In the genomic region with DNA sequence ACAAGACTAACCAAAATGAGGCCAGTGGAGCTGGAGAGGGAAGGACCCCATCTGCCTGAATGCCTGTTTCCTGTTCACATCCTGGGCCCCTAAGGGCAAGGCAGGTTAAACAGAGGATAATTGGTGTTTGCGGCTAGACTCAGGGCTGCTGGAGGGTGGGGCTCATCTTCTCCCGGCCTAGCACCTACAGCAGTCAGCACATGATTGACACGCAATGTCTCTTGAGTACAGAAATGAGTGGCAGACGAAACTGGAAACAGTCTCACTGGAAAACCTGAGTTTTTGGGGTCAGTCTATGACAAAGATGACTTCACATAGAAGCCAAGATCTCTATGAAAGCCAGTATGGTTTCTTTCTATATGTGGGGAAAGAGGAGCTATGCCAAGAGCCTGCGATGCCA, we compare ENCODE assay signal across 23 mouse cellular contexts.
DNase-seq lines count a peak whose midpoint lies in the region; ATAC-seq lines count a peak whose summit lies in the region.
"Had no signal": no experiment of that assay in that cellular context is flagged by ENCODE, and none has a peak within 500 bp of the region (broad histone marks: within the 10 kb centered on the region; RNA-seq: fewer than 3 reads in every experiment).

No protein-coding gene starts in this region.

- H3K9ac ChIP-seq in hindbrain, embryonic 11.5 days (ENCODE audit: low read depth, low read length) = no peak overlapping the region
- no peak overlapping the region for H3K9ac ChIP-seq in forebrain, embryonic 13.5 days
- H3K9ac ChIP-seq: forebrain, postnatal 0 days; hindbrain, embryonic 13.5 days; limb, embryonic 13.5 days; liver, postnatal 0 days; midbrain, embryonic 13.5 days; neural tube, embryonic 15.5 days; stomach, embryonic 15.5 days had no signal

- no peak overlapping the region for H3K4me3 ChIP-seq in heart, embryonic 10.5 days
- no peak overlapping the region for H3K4me3 ChIP-seq in hindbrain, embryonic 10.5 days
- H3K4me3 ChIP-seq in hindbrain, embryonic 11.5 days (ENCODE audit: low read depth, low read length) = no peak overlapping the region
- no peak overlapping the region for H3K4me3 ChIP-seq in forebrain, embryonic 13.5 days
- H3K4me3 ChIP-seq: erythroblast, embryonic 14.5 days; hindbrain, embryonic 13.5 days; layer of hippocampus, adult 2 months; limb, embryonic 13.5 days; megakaryocyte, embryonic 14.5 days; midbrain, embryonic 13.5 days; neural tube, embryonic 15.5 days; stomach, embryonic 15.5 days had no signal

- no peak for ATAC-seq in hindbrain, embryonic 11.5 days (ENCODE audit: low FRiP score)
- peak; percentile 49 for ATAC-seq in inflammation-experienced regulatory T-cells, adult 6 months
- no peak for ATAC-seq in forebrain, embryonic 13.5 days
- ATAC-seq: forebrain, postnatal 0 days; liver, postnatal 0 days had no signal

- no peaks in the 10 kb centered on the region for H3K9me3 ChIP-seq in heart, embryonic 10.5 days
- H3K9me3 ChIP-seq in hindbrain, embryonic 10.5 days = peaks cover 6% of the 10 kb centered on the region; the same call in 1 of the 2 replicates
- H3K9me3 ChIP-seq in hindbrain, embryonic 11.5 days (ENCODE audit: control insufficient read depth, low read length) = peaks cover 3% of the 10 kb centered on the region; the same call in 1 of the 2 replicates
- H3K9me3 ChIP-seq in forebrain, embryonic 13.5 days (replicated peaks) = 0 out of 2 replicates have a peak, but pooled peaks cover 4% of the 10 kb centered on the region
- H3K9me3 ChIP-seq: limb, embryonic 13.5 days; neural tube, embryonic 15.5 days; stomach, embryonic 15.5 days had no signal

- no peaks in the 10 kb centered on the region for H3K36me3 ChIP-seq in heart, embryonic 10.5 days
- H3K36me3 ChIP-seq in hindbrain, embryonic 10.5 days = no peaks in the 10 kb centered on the region
- no peaks in the 10 kb centered on the region for H3K36me3 ChIP-seq in hindbrain, embryonic 11.5 days (ENCODE audit: control insufficient read depth, insufficient read depth, low read length)
- no peaks in the 10 kb centered on the region for H3K36me3 ChIP-seq in forebrain, embryonic 13.5 days (ENCODE audit: poor library complexity, severe bottlenecking)
- H3K36me3 ChIP-seq: hindbrain, embryonic 13.5 days; limb, embryonic 13.5 days; midbrain, embryonic 13.5 days; neural tube, embryonic 15.5 days; stomach, embryonic 15.5 days had no signal

- no peak overlapping the region for H3K4me2 ChIP-seq in hindbrain, embryonic 11.5 days (replicated peaks; ENCODE audit: low read depth, low read length)
- H3K4me2 ChIP-seq in forebrain, embryonic 13.5 days = no peak overlapping the region
- H3K4me2 ChIP-seq: hindbrain, embryonic 13.5 days; midbrain, embryonic 13.5 days; stomach, embryonic 15.5 days had no signal

- H3K27me3 ChIP-seq in heart, embryonic 10.5 days (ENCODE audit: insufficient read depth, poor library complexity, severe bottlenecking) = peaks cover 16% of the 10 kb centered on the region; the same call in 1 of the 2 replicates
- no peaks in the 10 kb centered on the region for H3K27me3 ChIP-seq in hindbrain, embryonic 10.5 days (ENCODE audit: insufficient read depth, poor library complexity, severe bottlenecking)
- no peaks in the 10 kb centered on the region for H3K27me3 ChIP-seq in hindbrain, embryonic 11.5 days (ENCODE audit: control insufficient read depth, insufficient read depth, low read length)
- no peaks in the 10 kb centered on the region for H3K27me3 ChIP-seq in forebrain, embryonic 13.5 days
- H3K27me3 ChIP-seq: hindbrain, embryonic 13.5 days; limb, embryonic 13.5 days; neural tube, embryonic 15.5 days; stomach, embryonic 15.5 days had no signal

- H3K27ac ChIP-seq in heart, embryonic 10.5 days = peak overlapping the region; percentile 7; the same call in 1 of the 2 replicates
- H3K27ac ChIP-seq in hindbrain, embryonic 10.5 days = peak overlapping the region; percentile 87
- no peak overlapping the region for H3K27ac ChIP-seq in hindbrain, embryonic 11.5 days (ENCODE audit: low read depth, low read length)
- no peak overlapping the region for H3K27ac ChIP-seq in forebrain, embryonic 13.5 days
- H3K27ac ChIP-seq: hindbrain, embryonic 13.5 days; layer of hippocampus, adult 2 months; limb, embryonic 13.5 days; midbrain, embryonic 13.5 days; neural tube, embryonic 15.5 days; stomach, embryonic 15.5 days had no signal

- H3K4me1 ChIP-seq in heart, embryonic 10.5 days = peaks cover 27% of the 10 kb centered on the region
- peaks cover 45% of the 10 kb centered on the region for H3K4me1 ChIP-seq in hindbrain, embryonic 10.5 days (replicated peaks)
- H3K4me1 ChIP-seq in hindbrain, embryonic 11.5 days (replicated peaks; ENCODE audit: control insufficient read depth, insufficient read depth, low read length) = peaks cover 8% of the 10 kb centered on the region; the same call in 1 of the 2 replicates
- peaks cover 36% of the 10 kb centered on the region for H3K4me1 ChIP-seq in forebrain, embryonic 13.5 days

- WGBS in heart, embryonic 10.5 days = 67% methylated on average over 5 of the region's 5 CpGs
- 70% methylated on average over 5 of the region's 5 CpGs for WGBS in hindbrain, embryonic 10.5 days
- 75% methylated on average over 5 of the region's 5 CpGs for WGBS in hindbrain, embryonic 11.5 days
- WGBS in forebrain, embryonic 13.5 days = 84% methylated on average over 5 of the region's 5 CpGs

- DNase-seq in heart, embryonic 10.5 days (ENCODE audit: low spot score) = no peak
- no peak for DNase-seq in heart, adult 8-10 months (ENCODE audit: low spot score)
- no peak for DNase-seq in hindbrain, embryonic 10.5 days (ENCODE audit: low spot score)
- DNase-seq in hindbrain, embryonic 11.5 days (ENCODE audit: low spot score) = no peak
- peak; percentile 5 for DNase-seq in R1 (ENCODE audit: low read depth, low spot score)
- no peak for DNase-seq in layer of hippocampus, adult 11-12 months (ENCODE audit: low spot score)
- DNase-seq: adrenal gland, postnatal 10 days; B cell, adult 2 months; forebrain, postnatal 0 days; kidney, adult 11 months; kidney, postnatal 25 days; liver, postnatal 0 days; right cerebral cortex, postnatal 25 days had no signal

Comparison
In these comparisons a context has a peak if more than half of its experiments do, and no peak if none do; other contexts are left out.
1. H3K27ac ChIP-seq: peak in heart, embryonic 10.5 days (single experiment) and hindbrain, embryonic 10.5 days (single experiment); none in hindbrain, embryonic 11.5 days (single experiment) and forebrain, embryonic 13.5 days (single experiment).